Mouse (Mus musculus) E14TG2a.4 (cell line): ENCODE data around the gene Rnf166.

Source experiments
- CTCF ChIP-seq: conservative IDR thresholded peaks from 2 replicates; pipeline ENCODE4 v1.5.1; 2014; ENCODE audit warnings: low read length
- POU5F1 ChIP-seq: IDR thresholded peaks from 2 replicates; pipeline ENCODE4 v1.6.1; 2014; ENCODE audit warnings: low read length, borderline replicate concordance

GRCm38 (mm10) chr8:122430646-122431045, 45.2 kb downstream of the Rnf166 start:
- TF ChIP-seq CTCF (no peak), POU5F1 (no peak)
